Mouse (Mus musculus) telencephalon, adult 2 months (tissue): ENCODE measurements around the gene Smad1.
"Not testable (repeated sequence)": the region's sequence is repeated elsewhere in the genome, so short reads cannot be mapped to it uniquely, and the experiment has no call there.

ENCODE experiments used
- DNase-seq: peaks from one replicate; pipeline ENCODE4 v3.0.0-alpha.2; 2011; ENCODE audit warnings: low read depth, low spot score

The Smad1 gene

GRCm38 (mm10) chr8:79398994-79399650 lies at the start of gene Smad1:
TSS of gene Smad1 (minus strand) at chr8:79399518.
- DNase-seq, result peak; percentile 83

GRCm38 (mm10) chr8:79447260-79447853 lies 48.0 kb upstream of the Smad1 start:
- DNase-seq, result no peak

- no peak for DNase-seq
Observed at GRCm38 (mm10) chr8:79443460-79444098, 44.3 kb upstream of the Smad1 start.

- DNase-seq, result no peak
Observed at GRCm38 (mm10) chr8:79433953-79434500, 34.7 kb upstream of the Smad1 start.

- no peak for DNase-seq
Observed at GRCm38 (mm10) chr8:79414907-79415306, 15.6 kb upstream of the Smad1 start.

GRCm38 (mm10) chr8:79410501-79410900 lies 11.2 kb upstream of the Smad1 start:
- no peak for DNase-seq

- DNase-seq, result not testable (repeated sequence)
Observed at GRCm38 (mm10) chr8:79407356-79407755, 8.0 kb upstream of the Smad1 start.

GRCm38 (mm10) chr8:79404895-79405557 lies 5.7 kb upstream of the Smad1 start:
- no peak for DNase-seq

- DNase-seq, result no peak
Observed at GRCm38 (mm10) chr8:79400671-79401070, 1.4 kb upstream of the Smad1 start.

- no peak for DNase-seq
Observed at GRCm38 (mm10) chr8:79398251-79398981, 902 bp downstream of the Smad1 start.

- DNase-seq, result peak; percentile 35
Observed at GRCm38 (mm10) chr8:79397705-79398250, 1.5 kb downstream of the Smad1 start.

GRCm38 (mm10) chr8:79396911-79397310 lies 2.4 kb downstream of the Smad1 start:
- no peak for DNase-seq

- no peak for DNase-seq
Observed at GRCm38 (mm10) chr8:79394009-79394408, 5.3 kb downstream of the Smad1 start.

- DNase-seq, result no peak
Observed at GRCm38 (mm10) chr8:79393215-79393614, 6.1 kb downstream of the Smad1 start.

GRCm38 (mm10) chr8:79392649-79393048 lies 6.7 kb downstream of the Smad1 start:
- DNase-seq, result no peak

GRCm38 (mm10) chr8:79391454-79391853 lies 7.9 kb downstream of the Smad1 start:
- no peak for DNase-seq

GRCm38 (mm10) chr8:79389074-79389786 lies 10.1 kb downstream of the Smad1 start:
- DNase-seq, result no peak

GRCm38 (mm10) chr8:79386831-79387230 lies 12.5 kb downstream of the Smad1 start:
- no peak for DNase-seq

GRCm38 (mm10) chr8:79386358-79386757 lies 13.0 kb downstream of the Smad1 start:
- no peak for DNase-seq
